Mouse (Mus musculus) stomach, embryonic 14.5 days (tissue): Measurements from ENCODE around the gene Gspt1. TPM values are rescaled to one million over a fixed set of nuclear protein-coding genes. Genes with fewer than 3 reads are reported as not detected.
"Not testable (repeated sequence)": the region's sequence is repeated elsewhere in the genome, so short reads cannot be mapped to it uniquely, and the experiment has no call there.

Experiments
- ATAC-seq: fragments of 200-750 bp; cut with Nextera tagmentation; 2 replicates; pipeline ENCODE4 v1.8.0; 2017; ENCODE audit warnings: low read depth, moderate TSS enrichment; ENCODE audit not compliant: insufficient number of reproducible peaks, insufficient read depth, low FRiP score
- H3K27ac ChIP-seq: fragments of 300-500 bp; sonication (generic); 2 replicates; pipeline ENCODE4 v1.5.1; 2014; ENCODE audit warnings: mild to moderate bottlenecking, low read length, moderate library complexity, mixed read lengths
- H3K27me3 ChIP-seq: fragments of 300-500 bp; sonication (generic); 2 replicates; pipeline ENCODE4 v1.6.1; 2014; ENCODE audit warnings: low read length, control low read depth, mixed read lengths; ENCODE audit not compliant: control insufficient read depth, insufficient read depth
- H3K36me3 ChIP-seq: fragments of 300-500 bp; sonication (generic); 2 replicates; pipeline ENCODE4 v1.6.1; 2014; ENCODE audit warnings: mild to moderate bottlenecking, control low read depth, low read length, moderate library complexity, mixed read lengths; ENCODE audit not compliant: control insufficient read depth, insufficient read depth
- H3K4me1 ChIP-seq: fragments of 300-500 bp; sonication (generic); 2 replicates; pipeline ENCODE4 v1.6.1; 2014; ENCODE audit warnings: low read length, control low read depth, mixed read lengths; ENCODE audit not compliant: control insufficient read depth, insufficient read depth
- H3K4me2 ChIP-seq: fragments of 300-500 bp; sonication (generic); replicated peaks from 2 replicates; pipeline ENCODE4 v1.6.1; 2014; ENCODE audit warnings: low read depth, low read length, control low read depth
- H3K4me3 ChIP-seq: fragments of 300-500 bp; sonication (generic); 2 replicates; pipeline ENCODE4 v1.5.1; 2014; ENCODE audit warnings: low read depth, low read length, control low read depth
- H3K9ac ChIP-seq: fragments of 300-500 bp; sonication (generic); replicated peaks from 2 replicates; pipeline ENCODE4 v1.6.1; 2014; ENCODE audit warnings: low read depth, mild to moderate bottlenecking, control low read depth, low read length, moderate library complexity, mixed read lengths
- H3K9me3 ChIP-seq: fragments of 300-500 bp; sonication (generic); 2 replicates; pipeline ENCODE4 v1.6.1; 2016; ENCODE audit warnings: low read depth, low read length, control low read depth; ENCODE audit not compliant: control insufficient read depth
- WGBS: fragments of 180-500 bp; shearing (Covaris S2); extraction: QIAGEN DNeasy Blood & Tissue Kit; methylation state at CpG from one replicate; pipeline ENCODE4 v1.1.7; 2014; 5-methylcytosine and 5-hydroxymethylcytosine counted together
- polyA plus RNA-seq: library from polyadenylated mRNA; unstranded; fragments of >200 nt; fragmentation: Nextera tagmentation; extraction: Ambion mirVana; gene quantifications from 2 replicates; pipeline ENCODE4 v1.2.1, GENCODE M21; 2014

Gspt1 gene
- 79.1 and 79.8 TPM in 2 replicates for polyA plus RNA-seq

DNA sequence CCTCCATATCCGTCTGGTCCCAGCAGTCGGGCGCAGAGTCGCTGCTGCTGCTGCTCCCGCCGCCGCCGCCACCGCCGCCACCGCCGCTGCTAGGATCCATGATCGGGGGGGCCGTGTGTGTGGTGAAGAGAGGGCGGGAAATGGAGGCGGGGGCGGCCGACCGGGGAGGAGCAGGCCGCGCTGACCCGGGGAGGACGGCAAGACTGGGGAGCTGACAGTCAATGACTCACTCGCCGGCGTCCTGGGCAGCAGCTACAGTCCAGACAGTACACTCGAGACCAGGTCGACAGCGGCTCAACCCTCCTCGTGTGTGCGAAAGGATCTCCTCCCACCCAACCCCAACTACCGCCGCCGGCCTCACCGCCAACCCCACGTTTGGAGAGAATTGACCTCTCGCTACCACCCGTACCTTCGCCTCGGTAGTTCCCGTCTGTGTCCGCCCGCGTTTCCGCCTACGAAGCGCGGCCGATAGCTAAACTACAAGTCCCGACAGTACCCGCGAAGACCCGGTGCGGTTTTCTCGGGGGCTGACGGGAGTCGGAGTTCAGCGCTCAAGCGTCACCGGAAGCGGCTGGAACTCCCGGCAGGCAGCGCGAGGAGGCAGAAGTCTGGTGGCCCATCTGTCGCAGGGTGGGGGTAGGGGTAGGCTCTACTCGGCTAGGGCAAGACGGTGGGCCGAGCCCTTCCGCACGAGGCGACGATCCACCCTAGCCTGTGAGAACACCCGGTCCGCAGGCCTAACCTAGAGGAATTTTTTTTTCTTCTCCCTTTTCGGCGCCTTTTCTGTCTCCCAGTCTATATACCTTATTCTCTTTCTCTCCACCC, at the start of gene Gspt1:
Gene Gspt1, minus strand, starts transcription at position 428 of the 825 bp plus-strand sequence.
- Histone ChIP-seq H3K36me3 (no peaks in the 10 kb centered on the region), H3K27me3 (no peaks in the 10 kb centered on the region), H3K27ac (peak within 1 kb of the TSS; percentile 94), H3K4me3 (peak within 1 kb of the TSS; percentile 97), H3K4me1 (peaks cover 10% of the 10 kb centered on the region; the same call in 1 of the 2 replicates), H3K9ac (peak within 1 kb of the TSS; percentile 95), H3K4me2 (peak within 1 kb of the TSS; percentile 65), H3K9me3 (no peaks in the 10 kb centered on the region)
- ATAC-seq: peak; percentile 96
- under 1% methylated on average over 71 of the region's 76 CpGs for WGBS

DNA sequence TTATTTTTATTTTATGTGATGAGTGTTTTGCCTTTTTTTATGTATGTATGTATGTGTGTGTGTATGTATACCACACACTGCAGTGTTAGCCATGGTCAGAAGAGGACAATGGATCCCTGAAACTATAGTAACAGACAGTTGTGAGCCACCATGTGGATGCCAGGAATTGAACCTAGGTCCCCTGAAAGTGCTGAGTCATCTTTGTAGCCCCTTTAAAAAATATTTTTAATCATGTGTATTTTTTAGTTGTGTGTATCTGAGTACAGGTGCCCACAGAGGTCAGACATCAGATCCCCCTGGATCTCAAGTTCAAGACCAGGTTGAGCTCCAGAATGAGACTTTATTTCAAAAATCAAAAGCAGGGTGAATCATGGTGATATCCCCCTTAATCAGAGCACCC, 49.6 kb upstream of the Gspt1 start:
- H3K4me3 ChIP-seq: no peak overlapping the region
- H3K27me3 ChIP-seq: no peaks in the 10 kb centered on the region
- ATAC-seq: no peak
- no peak overlapping the region for H3K27ac ChIP-seq
- H3K36me3 ChIP-seq: no peaks in the 10 kb centered on the region
- no peaks in the 10 kb centered on the region for H3K4me1 ChIP-seq
- no peak overlapping the region for H3K4me2 ChIP-seq
- no peak overlapping the region for H3K9ac ChIP-seq
- no peaks in the 10 kb centered on the region for H3K9me3 ChIP-seq

DNA sequence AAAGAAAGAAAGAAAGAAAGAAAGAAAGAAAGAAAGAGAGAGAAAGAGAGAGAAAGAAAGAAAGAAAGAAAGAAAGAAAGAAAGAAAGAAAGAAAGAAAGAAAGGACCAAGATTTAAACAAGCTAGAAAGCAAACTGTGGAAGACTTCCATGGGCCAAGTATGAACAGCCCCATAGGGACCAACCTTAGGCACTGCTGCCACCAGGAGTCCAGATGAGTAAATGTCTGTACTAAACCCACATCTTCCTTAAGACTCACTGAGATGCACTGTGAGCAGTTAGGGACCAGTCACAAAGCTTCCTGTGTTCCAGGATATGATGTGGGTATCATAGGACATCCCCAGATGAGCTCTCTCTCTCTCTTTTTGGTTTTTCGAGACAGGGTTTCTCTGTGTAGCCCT, 43.6 kb upstream of the Gspt1 start:
- H3K4me2 ChIP-seq, H3K9me3 ChIP-seq, H3K27me3 ChIP-seq, ATAC-seq, H3K27ac ChIP-seq, H3K9ac ChIP-seq, H3K4me3 ChIP-seq, H3K36me3 ChIP-seq, H3K4me1 ChIP-seq: not testable (repeated sequence)
- WGBS: 62% methylated on average over 1 of the region's 1 CpGs

DNA sequence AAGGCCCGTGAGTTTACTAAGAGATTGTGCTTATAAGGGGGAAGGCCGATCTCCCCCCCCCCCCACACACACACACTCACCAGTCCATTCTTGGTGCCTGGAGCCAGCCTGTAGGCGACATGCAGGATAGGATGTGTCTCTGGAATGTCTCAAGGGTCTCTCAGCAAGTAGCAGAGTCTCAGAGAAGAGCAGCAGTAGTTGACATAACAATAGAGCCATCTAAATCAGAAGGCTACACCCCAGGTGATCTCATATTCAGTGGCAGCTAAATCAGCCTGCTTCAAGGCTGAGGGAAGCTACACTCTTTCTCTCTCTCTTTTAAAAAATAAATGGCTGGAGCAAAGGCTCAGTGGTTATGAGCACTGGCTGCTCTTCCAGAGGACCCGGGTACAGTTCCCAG, 41.5 kb upstream of the Gspt1 start:
- H3K9me3 ChIP-seq, H3K27ac ChIP-seq, H3K9ac ChIP-seq, H3K36me3 ChIP-seq, H3K4me2 ChIP-seq, H3K4me3 ChIP-seq, H3K27me3 ChIP-seq, ATAC-seq, H3K4me1 ChIP-seq: not testable (repeated sequence)
- WGBS: 71% methylated on average over 4 of the region's 4 CpGs

DNA sequence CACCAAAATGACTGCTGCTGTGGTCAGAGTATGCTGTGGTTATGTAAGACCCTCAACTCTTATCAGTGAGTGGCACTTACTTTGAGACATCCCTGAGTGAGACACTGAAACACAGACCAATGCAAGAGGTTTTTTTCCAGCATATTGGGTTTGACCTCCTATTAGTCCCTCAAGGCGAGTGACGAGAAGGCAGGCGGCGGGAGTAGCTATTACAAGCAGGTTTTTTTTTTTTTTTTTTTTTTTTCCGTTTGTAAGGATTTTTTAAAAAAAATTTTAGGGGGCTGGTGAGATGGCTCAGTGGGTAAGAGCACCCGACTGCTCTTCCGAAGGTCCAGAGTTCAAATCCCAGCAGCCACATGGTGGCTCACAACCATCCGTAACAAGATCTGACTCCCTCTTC, 34.7 kb upstream of the Gspt1 start:
- not testable (repeated sequence) for H3K27me3 ChIP-seq, H3K9ac ChIP-seq, H3K36me3 ChIP-seq, H3K4me1 ChIP-seq, H3K4me3 ChIP-seq, H3K27ac ChIP-seq, ATAC-seq, H3K9me3 ChIP-seq, H3K4me2 ChIP-seq
- 88% methylated on average over 7 of the region's 8 CpGs for WGBS

DNA sequence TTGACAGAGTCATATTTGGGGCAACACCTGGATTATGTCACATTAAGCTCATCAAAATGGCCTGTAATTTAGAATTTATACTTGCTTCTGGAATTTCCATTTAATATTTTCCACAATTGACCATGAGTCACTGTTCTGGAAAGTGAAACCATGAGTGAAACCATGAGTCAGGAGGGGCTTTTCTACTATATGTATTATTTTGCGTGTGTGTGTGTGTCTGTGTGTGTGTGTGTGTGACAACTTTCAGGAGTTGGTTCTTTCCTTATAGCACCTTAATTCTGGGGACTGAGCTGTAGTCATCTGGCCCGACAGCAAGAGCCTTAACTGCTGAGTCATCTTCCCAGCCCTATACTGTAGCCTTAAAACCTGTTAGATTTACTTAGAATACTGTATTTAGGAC, 31.8 kb upstream of the Gspt1 start:
- Histone ChIP-seq H3K4me2 (no peak overlapping the region), H3K36me3 (no peaks in the 10 kb centered on the region), H3K27me3 (no peaks in the 10 kb centered on the region), H3K4me3 (no peak overlapping the region), H3K27ac (no peak overlapping the region), H3K4me1 (no peaks in the 10 kb centered on the region), H3K9me3 (no peaks in the 10 kb centered on the region), H3K9ac (no peak overlapping the region)
- WGBS: 84% methylated on average over 2 of the region's 2 CpGs
- no peak for ATAC-seq

DNA sequence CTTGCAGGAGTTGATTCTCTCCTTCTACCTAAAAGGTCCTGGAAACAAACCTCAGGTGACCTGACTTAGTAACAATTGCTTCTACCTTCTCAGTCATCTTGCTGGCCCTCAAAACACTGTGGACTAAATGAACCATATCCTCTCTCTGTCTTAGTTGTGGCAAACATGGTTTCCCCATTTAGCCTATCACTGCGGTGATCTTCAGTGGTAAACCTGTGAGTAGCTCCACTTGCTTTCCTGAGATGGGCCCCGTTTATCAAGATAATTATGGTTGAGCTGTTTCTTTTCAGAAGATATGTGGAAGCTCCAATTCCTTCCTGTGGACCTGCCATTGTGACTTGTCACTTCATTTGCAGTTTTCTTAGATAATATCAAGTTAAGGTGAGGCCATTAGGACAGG, 30.8 kb upstream of the Gspt1 start:
- H3K4me2 ChIP-seq: no peak overlapping the region
- WGBS: 86% methylated on average over 2 of the region's 2 CpGs
- H3K4me1 ChIP-seq: no peaks in the 10 kb centered on the region
- no peaks in the 10 kb centered on the region for H3K36me3 ChIP-seq
- no peak overlapping the region for H3K9ac ChIP-seq
- no peaks in the 10 kb centered on the region for H3K27me3 ChIP-seq
- H3K4me3 ChIP-seq: no peak overlapping the region
- no peaks in the 10 kb centered on the region for H3K9me3 ChIP-seq
- no peak for ATAC-seq
- no peak overlapping the region for H3K27ac ChIP-seq

DNA sequence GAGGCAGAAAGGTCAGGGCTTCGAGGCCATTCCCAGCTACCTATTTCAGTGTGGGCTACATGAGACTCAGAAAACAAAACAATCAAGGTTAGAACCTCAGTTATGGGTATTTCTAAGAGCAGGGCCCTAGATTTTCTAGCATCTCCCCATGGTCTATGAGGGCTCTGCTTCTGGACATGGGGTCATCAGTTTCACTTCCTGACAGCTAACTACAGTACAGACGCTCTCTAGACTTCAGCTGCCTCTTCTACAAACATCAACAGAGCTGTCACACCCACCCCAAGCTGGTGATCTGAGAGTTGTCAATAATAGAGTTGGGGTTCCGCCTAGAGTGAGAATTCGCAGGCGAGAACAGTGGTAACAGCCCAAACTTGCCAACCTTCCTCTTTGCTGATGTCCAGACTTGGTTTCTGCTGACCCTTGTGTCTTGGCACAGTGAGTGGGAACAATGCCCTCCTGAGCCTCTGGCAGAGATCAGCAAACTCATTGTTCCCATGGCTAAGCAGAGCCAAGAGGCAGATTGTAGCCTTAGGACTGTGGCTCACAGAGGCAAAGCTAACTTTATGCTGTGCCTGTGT, 28.6 kb upstream of the Gspt1 start:
- Histone ChIP-seq H3K27me3 (no peaks in the 10 kb centered on the region), H3K9ac (no peak overlapping the region), H3K27ac (no peak overlapping the region), H3K4me1 (no peaks in the 10 kb centered on the region), H3K9me3 (no peaks in the 10 kb centered on the region), H3K4me3 (no peak overlapping the region), H3K4me2 (no peak overlapping the region), H3K36me3 (no peaks in the 10 kb centered on the region)
- 70% methylated on average over 5 of the region's 5 CpGs for WGBS
- ATAC-seq: no peak
